Mouse (Mus musculus) embryonic fibroblast, embryonic 13.5 days (primary cell): ENCODE measurements at regions not wholly inside any gene's neighbourhood (a gene's known extent, or its start where the extent isn't known, plus 50 kb on each side); places are given as distances from the start of the nearest gene placed in this dataset.

Experiments
- CTCF ChIP-seq: IDR thresholded peaks from 2 replicates; pipeline ENCODE4 v1.5.1; 2011; ENCODE audit warnings: mild to moderate bottlenecking, control low read depth, low read length, moderate library complexity, borderline replicate concordance; ENCODE audit not compliant: insufficient read depth
- POLR2A ChIP-seq: IDR thresholded peaks from 2 replicates; pipeline ENCODE4 v1.6.1; 2011; ENCODE audit warnings: low read depth, mild to moderate bottlenecking, control low read depth, low read length, moderate library complexity

DNA sequence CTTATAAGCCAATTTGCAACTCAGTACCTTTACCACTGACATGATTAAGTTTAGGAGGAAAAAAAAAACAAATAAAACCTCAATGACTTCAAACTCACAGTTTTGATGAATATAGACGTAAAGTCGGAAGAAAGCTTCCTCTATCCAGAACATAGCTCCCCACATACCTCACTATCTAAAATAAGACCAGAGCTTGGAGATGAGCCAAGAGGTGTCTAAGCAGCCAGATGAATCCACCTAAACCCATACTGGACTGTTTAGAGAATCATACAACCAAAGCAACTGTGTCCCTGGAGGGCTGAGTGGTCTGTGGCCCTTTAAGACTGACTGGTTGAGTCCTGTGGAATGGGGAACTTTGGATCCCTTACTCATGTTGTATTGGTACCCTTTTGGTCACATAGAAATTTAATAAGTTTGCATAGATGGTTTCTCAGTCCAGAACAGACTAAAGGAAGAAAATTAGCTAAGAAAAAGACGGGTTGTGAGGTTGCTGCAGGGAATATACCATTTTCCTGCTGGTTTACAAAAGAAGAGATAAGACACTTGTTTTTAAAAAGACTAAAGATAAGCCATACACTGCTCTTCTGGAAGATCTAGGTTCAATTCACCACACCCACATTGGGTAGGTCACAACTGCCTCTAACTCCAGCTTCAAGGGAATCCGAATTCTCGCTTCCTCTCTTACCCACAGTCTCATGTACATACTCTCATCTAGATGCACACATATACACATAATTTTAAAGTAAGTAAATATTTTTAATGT lies 127.6 kb downstream of the Zfp36l1 start:
- TF ChIP-seq POLR2A (no peak), CTCF (no peak)
